Mouse (Mus musculus) intestine, embryonic 15.5 days (tissue): ENCODE measurements around the gene Cdsn. TPM values are rescaled to one million over a fixed set of nuclear protein-coding genes. Genes with fewer than 3 reads are reported as not detected.

Experiments
- ATAC-seq: fragments of 200-750 bp; cut with Nextera tagmentation; 2 replicates; pipeline ENCODE4 v1.8.0; 2017; ENCODE audit warnings: moderate TSS enrichment, moderate library complexity
- H3K27ac ChIP-seq: fragments of 300-500 bp; sonication (generic); 2 replicates; pipeline ENCODE4 v1.5.1; 2015; ENCODE audit warnings: mild to moderate bottlenecking, inconsistent platforms
- H3K27me3 ChIP-seq: fragments of 300-500 bp; sonication (generic); replicated peaks from 2 replicates; pipeline ENCODE4 v1.6.1; 2015; ENCODE audit warnings: inconsistent platforms
- H3K36me3 ChIP-seq: fragments of 300-500 bp; sonication (generic); 2 replicates; pipeline ENCODE4 v1.6.1; 2015; ENCODE audit warnings: inconsistent platforms
- H3K4me1 ChIP-seq: fragments of 300-500 bp; sonication (generic); replicated peaks from 2 replicates; pipeline ENCODE4 v1.6.1; 2015; ENCODE audit warnings: inconsistent platforms
- H3K4me2 ChIP-seq: fragments of 300-500 bp; sonication (generic); replicated peaks from 2 replicates; pipeline ENCODE4 v1.6.1; 2015; ENCODE audit warnings: mild to moderate bottlenecking, inconsistent platforms
- H3K4me3 ChIP-seq: fragments of 300-500 bp; sonication (generic); replicated peaks from 2 replicates; pipeline ENCODE4 v1.5.1; 2015; ENCODE audit warnings: inconsistent platforms
- H3K9ac ChIP-seq: fragments of 300-500 bp; sonication (generic); 2 replicates; pipeline ENCODE4 v1.6.1; 2015; ENCODE audit warnings: inconsistent platforms
- H3K9me3 ChIP-seq: fragments of 300-500 bp; sonication (generic); 2 replicates; pipeline ENCODE4 v1.6.1; 2016; ENCODE audit warnings: inconsistent platforms
- WGBS: fragments of 180-500 bp; shearing (Covaris S2); methylation state at CpG from one replicate; pipeline ENCODE4 v1.1.7; 2015; 5-methylcytosine and 5-hydroxymethylcytosine counted together
- polyA plus RNA-seq: library from polyadenylated mRNA; unstranded; fragments of >200 nt; fragmentation: Nextera tagmentation; extraction: Ambion mirVana; gene quantifications from 2 replicates; pipeline ENCODE4 v1.2.1, GENCODE M21; 2015

Cdsn gene
- polyA plus RNA-seq, 1 experiment from 2014 or later: 0.05 TPM

DNA sequence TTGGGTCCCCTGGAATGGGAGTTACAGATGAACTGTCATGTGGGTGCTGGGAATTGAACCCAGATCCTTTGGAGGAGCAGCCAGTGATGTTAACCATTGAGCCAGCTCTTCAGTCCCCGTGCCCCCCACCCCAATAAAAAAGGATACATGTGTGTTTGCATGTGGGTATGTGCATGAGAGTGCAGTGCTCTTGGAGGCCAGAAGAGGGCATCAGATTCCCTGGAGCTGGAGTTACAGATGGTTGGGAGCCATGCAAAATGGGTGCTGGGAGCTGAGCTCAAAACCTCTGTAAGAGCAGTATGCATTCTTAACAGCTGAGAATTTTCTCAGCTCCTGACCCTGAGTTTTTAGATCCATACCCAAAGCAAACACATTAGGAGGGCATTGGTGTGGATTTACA lies 35.4 kb downstream of the Cdsn start:
- Histone ChIP-seq H3K4me3 (no peak overlapping the region), H3K9me3 (no peaks in the 10 kb centered on the region), H3K4me1 (no peaks in the 10 kb centered on the region), H3K4me2 (no peak overlapping the region), H3K36me3 (no peaks in the 10 kb centered on the region), H3K27me3 (no peaks in the 10 kb centered on the region), H3K27ac (no peak overlapping the region), H3K9ac (no peak overlapping the region)
- WGBS: 83% methylated on average over 1 of the region's 1 CpGs
- ATAC-seq: no peak

DNA sequence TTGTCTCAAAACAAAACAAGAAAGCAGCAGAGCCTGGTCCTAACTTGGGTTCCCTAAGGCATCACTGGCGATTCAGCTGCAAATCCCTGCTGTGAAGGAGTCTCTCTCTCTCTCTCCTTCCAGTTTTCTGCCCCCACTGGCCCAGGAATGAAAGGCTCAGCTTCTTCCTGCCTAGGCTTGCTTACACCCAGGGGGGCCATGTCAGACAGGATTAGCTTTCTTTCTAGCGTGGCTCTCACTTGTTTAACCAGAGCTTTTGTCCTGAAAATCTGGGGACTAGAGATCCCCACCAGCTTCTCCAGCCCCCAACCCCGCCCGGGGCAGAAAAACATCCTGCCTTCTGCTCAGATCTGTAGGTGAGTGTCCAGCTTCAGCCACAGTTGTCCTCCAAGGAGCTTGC lies 36.5 kb downstream of the Cdsn start:
- no peaks in the 10 kb centered on the region for H3K36me3 ChIP-seq
- no peaks in the 10 kb centered on the region for H3K9me3 ChIP-seq
- no peak overlapping the region for H3K9ac ChIP-seq
- ATAC-seq: no peak
- 45% methylated on average over 4 of the region's 4 CpGs for WGBS
- no peak overlapping the region for H3K4me2 ChIP-seq
- no peaks in the 10 kb centered on the region for H3K27me3 ChIP-seq
- H3K27ac ChIP-seq: no peak overlapping the region
- H3K4me3 ChIP-seq: no peak overlapping the region
- no peaks in the 10 kb centered on the region for H3K4me1 ChIP-seq

DNA sequence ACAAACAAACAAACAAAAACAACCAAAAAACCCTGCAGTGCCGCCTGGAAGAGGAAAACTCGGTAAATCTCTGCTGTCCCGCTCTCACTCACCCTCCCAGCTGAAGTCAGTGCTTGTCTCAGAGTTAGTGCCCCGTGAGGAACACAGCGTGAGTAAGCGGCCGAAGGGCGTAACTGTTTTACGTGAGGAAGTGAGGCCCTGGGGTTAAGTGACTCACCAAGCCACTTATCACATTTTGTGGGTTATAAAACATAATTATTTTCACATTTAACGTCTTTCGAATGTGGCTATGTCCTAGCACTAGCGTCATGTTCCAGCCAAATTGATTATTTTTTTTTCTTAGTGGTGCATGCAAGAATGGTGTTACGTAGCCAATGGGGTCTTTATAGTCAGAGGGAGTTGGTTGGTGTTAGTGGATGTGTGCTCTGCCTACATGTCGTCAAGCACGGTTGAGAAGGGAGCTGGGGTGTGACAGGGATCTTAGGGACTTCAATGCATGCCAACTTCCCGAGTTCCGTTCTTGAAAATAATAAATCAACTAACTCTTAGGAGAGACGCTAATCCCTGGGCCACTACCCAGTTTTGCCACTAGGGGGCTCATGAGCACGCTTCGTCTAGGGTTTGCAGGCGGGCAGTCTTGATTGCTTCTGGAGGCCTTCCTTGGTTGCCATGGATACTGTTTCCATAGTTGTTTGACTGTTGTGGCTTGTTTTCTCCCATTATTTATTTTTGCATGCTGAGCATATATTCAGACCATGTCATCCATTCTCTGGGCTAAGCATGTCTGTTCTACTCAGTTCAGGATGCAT lies 38.7 kb downstream of the Cdsn start:
- Histone ChIP-seq H3K27me3 (no peaks in the 10 kb centered on the region), H3K4me1 (no peaks in the 10 kb centered on the region), H3K27ac (0 out of 2 replicates have a peak overlapping the region, but pooled peaks have one; percentile 52), H3K4me3 (no peak overlapping the region), H3K36me3 (no peaks in the 10 kb centered on the region), H3K9ac (no peak overlapping the region), H3K4me2 (peak overlapping the region; percentile 30), H3K9me3 (no peaks in the 10 kb centered on the region)
- 42% methylated on average over 21 of the region's 21 CpGs for WGBS
- ATAC-seq: peak; percentile 93

- WGBS: 92% methylated on average over 7 of the region's 7 CpGs
- ATAC-seq: no peak
- no peaks in the 10 kb centered on the region for H3K36me3 ChIP-seq
- H3K4me2 ChIP-seq: no peak overlapping the region
- no peak overlapping the region for H3K4me3 ChIP-seq
- H3K4me1 ChIP-seq: no peaks in the 10 kb centered on the region
- H3K9ac ChIP-seq: no peak overlapping the region
- H3K27me3 ChIP-seq: no peaks in the 10 kb centered on the region
- H3K27ac ChIP-seq: no peak overlapping the region
- no peaks in the 10 kb centered on the region for H3K9me3 ChIP-seq
Observed at GRCm38 (mm10) chr17:35591219-35591578, 39.3 kb downstream of the Cdsn start.

DNA sequence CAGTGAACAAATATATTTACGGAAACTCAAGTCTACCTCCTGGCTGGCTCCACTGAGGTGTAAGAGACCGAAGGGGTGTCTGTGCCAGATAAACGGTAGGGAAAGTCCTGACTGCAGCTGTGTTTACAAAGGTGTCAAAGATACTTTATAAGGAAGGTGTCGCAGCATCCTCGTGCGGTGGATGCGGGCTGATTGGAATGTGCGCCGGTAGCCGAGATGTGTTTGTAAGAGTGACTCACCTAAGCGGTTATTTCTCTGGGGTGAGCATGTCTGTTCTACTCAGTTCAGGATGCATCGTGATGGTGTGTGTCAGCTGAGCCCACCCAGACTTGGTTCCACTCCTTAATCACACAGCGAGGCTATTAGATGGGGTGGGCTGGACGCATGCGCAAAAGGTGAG lies 39.8 kb downstream of the Cdsn start:
- H3K9ac ChIP-seq: no peak overlapping the region
- H3K4me1 ChIP-seq: no peaks in the 10 kb centered on the region
- no peak overlapping the region for H3K4me3 ChIP-seq
- no peaks in the 10 kb centered on the region for H3K36me3 ChIP-seq
- no peaks in the 10 kb centered on the region for H3K9me3 ChIP-seq
- no peak for ATAC-seq
- H3K27ac ChIP-seq: no peak overlapping the region
- no peak overlapping the region for H3K4me2 ChIP-seq
- no peaks in the 10 kb centered on the region for H3K27me3 ChIP-seq
- WGBS: 68% methylated on average over 15 of the region's 15 CpGs

GRCm38 (mm10) chr17:35592131-35592530 lies 40.2 kb downstream of the Cdsn start:
- H3K4me1 ChIP-seq: no peaks in the 10 kb centered on the region
- H3K9ac ChIP-seq: no peak overlapping the region
- H3K36me3 ChIP-seq: no peaks in the 10 kb centered on the region
- no peak overlapping the region for H3K4me2 ChIP-seq
- no peaks in the 10 kb centered on the region for H3K27me3 ChIP-seq
- H3K27ac ChIP-seq: no peak overlapping the region
- 78% methylated on average over 9 of the region's 9 CpGs for WGBS
- no peak overlapping the region for H3K4me3 ChIP-seq
- no peaks in the 10 kb centered on the region for H3K9me3 ChIP-seq
- no peak for ATAC-seq

DNA sequence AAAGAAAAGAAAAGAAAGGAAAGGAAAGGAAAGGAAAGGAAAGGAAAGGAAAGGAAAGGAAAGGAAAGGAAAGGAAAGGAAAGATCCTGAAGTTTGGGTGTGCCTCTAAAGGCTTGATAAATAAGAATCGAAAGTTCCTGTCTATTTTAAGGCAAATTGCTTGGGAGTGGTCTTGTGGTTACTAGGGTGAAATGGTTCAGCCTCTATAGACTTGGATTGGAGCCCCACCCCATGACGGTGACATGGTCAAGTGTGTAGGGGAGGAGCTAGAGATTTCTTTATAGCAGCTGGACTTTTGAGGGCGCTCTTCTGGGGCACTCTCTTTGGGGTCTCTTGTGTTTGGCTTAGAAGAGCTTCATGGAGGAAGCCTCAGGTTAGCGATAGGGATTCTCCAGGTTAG lies 41.9 kb downstream of the Cdsn start:
- Histone ChIP-seq H3K4me1 (no peaks in the 10 kb centered on the region), H3K36me3 (no peaks in the 10 kb centered on the region), H3K27me3 (no peaks in the 10 kb centered on the region), H3K4me2 (no peak overlapping the region), H3K27ac (no peak overlapping the region), H3K9me3 (no peaks in the 10 kb centered on the region), H3K4me3 (no peak overlapping the region), H3K9ac (no peak overlapping the region)
- WGBS: 36% methylated on average over 4 of the region's 4 CpGs
- ATAC-seq: no peak

- Histone ChIP-seq H3K9me3 (no peaks in the 10 kb centered on the region), H3K4me1 (no peaks in the 10 kb centered on the region), H3K9ac (no peak overlapping the region), H3K4me3 (no peak overlapping the region), H3K27ac (no peak overlapping the region), H3K36me3 (no peaks in the 10 kb centered on the region), H3K4me2 (no peak overlapping the region), H3K27me3 (no peaks in the 10 kb centered on the region)
- no peak for ATAC-seq
- 84% methylated on average over 7 of the region's 7 CpGs for WGBS
Observed at GRCm38 (mm10) chr17:35594456-35594855, 42.5 kb downstream of the Cdsn start.

DNA sequence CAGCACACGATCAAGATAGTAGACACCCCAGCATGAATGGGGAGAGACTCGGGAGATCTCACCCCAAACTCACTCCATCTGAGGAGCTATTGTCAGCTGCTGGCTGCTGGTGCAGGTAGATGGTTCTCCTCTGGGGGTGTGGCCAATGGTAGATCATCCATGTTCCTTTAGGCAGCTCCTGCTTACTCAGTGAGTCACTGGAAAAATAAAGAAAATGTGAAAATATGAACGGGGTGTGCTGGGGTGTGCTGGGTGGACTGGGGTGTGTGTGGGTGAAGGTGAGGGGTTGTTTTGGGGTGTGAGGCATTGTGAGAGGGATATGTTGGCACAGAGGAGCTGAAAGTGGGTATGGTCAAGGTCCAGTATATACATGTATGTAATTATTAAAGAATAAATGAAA lies 45.5 kb downstream of the Cdsn start:
- no peak overlapping the region for H3K4me2 ChIP-seq
- H3K4me3 ChIP-seq: no peak overlapping the region
- H3K9ac ChIP-seq: no peak overlapping the region
- H3K4me1 ChIP-seq: no peaks in the 10 kb centered on the region
- ATAC-seq: no peak
- no peaks in the 10 kb centered on the region for H3K27me3 ChIP-seq
- no peaks in the 10 kb centered on the region for H3K36me3 ChIP-seq
- 91% methylated on average over 3 of the region's 3 CpGs for WGBS
- H3K27ac ChIP-seq: no peak overlapping the region
- H3K9me3 ChIP-seq: no peaks in the 10 kb centered on the region

GRCm38 (mm10) chr17:35601249-35601648 lies 49.3 kb downstream of the Cdsn start, which contains the start of gene Sfta2:
Sfta2 (plus strand) TSS chr17:35601549.
- Histone ChIP-seq H3K27me3 (no peaks in the 10 kb centered on the region), H3K9me3 (no peaks in the 10 kb centered on the region), H3K36me3 (no peaks in the 10 kb centered on the region), H3K27ac (no peak within 1 kb of the TSS), H3K9ac (no peak within 1 kb of the TSS), H3K4me2 (peak within 1 kb of the TSS; percentile 26), H3K4me3 (no peak within 1 kb of the TSS), H3K4me1 (no peaks in the 10 kb centered on the region)
- 52% methylated on average over 2 of the region's 2 CpGs for WGBS
- no peak for ATAC-seq

DNA sequence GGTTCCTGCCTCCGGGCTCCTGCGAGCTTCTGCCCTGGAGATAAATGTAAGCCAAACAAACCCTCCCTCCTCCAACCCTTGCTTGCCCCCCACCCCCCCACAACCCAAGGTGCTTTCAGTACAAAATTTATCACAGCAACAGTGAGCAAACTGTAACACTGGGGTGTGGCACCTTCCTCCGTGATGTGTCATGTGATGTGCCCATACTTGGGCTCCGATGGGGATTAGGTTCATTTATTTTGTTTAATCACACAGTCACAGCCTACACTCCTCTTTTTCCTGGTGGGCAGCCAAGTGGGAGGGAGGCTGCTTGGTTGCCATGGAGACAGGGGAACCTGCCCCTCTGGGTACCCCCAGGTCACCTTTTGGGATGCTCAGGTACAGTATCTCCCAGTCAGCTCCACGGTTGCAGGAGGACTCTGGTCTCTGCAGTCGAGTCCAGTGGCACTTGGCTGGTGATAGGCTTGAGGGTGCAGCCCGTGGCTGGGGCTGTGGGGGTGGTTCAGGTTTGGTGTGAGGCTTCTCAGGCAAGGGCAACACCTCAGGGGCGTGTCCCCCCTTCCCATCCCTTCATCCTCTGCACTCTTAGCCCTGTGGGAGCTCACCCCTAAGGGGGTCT lies 49.9 kb downstream of the Cdsn start:
- no peak overlapping the region for H3K9ac ChIP-seq
- 31% methylated on average over 8 of the region's 8 CpGs for WGBS
- H3K27ac ChIP-seq: no peak overlapping the region
- H3K36me3 ChIP-seq: no peaks in the 10 kb centered on the region
- H3K4me3 ChIP-seq: no peak overlapping the region
- no peaks in the 10 kb centered on the region for H3K4me1 ChIP-seq
- no peaks in the 10 kb centered on the region for H3K27me3 ChIP-seq
- peak; percentile 43; the same call in 1 of the 2 replicates for ATAC-seq
- H3K9me3 ChIP-seq: no peaks in the 10 kb centered on the region
- peak overlapping the region; percentile 26 for H3K4me2 ChIP-seq
